Mouse (Mus musculus) adrenal gland (tissue): ENCODE data around the gene Nfib.

Source experiments
- intact Hi-C: fragments of 180-260 bp; cut with DNase I; formaldehyde crosslinking; loops from one replicate; pipeline ENCODE4 v1.15.1; 2025

Nfib gene

GRCm38 (mm10) chr4:82503274-82504014 is 202.1 kb downstream of the Nfib start:
- intact Hi-C loops, result loop anchor here (5.0 to 10.0 kb wide), 4 partner anchors 51 to 549 kb away; no protein-coding TSS in a partner anchor

DNA sequence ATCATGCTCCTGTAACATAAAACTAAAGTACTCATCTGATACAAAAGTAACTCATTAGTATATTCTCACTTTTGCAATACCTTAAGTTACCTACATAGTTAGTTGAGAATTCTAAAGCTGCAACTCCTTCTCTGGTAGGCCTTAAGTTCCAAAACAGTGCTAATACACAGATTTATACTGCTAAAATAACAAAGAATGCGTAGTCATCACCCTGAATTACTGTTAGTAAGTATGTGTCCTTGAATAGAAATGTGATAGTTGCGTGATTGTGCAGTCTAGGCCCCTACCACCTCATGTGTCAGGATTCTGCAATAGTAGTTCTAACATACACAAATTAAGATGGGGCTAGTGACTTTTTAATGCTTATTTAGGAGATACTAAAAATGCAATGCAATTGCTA is 202.9 kb downstream of the Nfib start:
- intact Hi-C loops, result loop anchor here (5.0 to 10.0 kb wide), 4 partner anchors 50 to 548 kb away; no protein-coding TSS in a partner anchor

- intact Hi-C loops, result loop anchor here (5.0 to 10.0 kb wide), 4 partner anchors 50 to 547 kb away; no protein-coding TSS in a partner anchor
These were observed 203.5 kb downstream of the Nfib start for GRCm38 (mm10) chr4:82502012-82502411.

DNA sequence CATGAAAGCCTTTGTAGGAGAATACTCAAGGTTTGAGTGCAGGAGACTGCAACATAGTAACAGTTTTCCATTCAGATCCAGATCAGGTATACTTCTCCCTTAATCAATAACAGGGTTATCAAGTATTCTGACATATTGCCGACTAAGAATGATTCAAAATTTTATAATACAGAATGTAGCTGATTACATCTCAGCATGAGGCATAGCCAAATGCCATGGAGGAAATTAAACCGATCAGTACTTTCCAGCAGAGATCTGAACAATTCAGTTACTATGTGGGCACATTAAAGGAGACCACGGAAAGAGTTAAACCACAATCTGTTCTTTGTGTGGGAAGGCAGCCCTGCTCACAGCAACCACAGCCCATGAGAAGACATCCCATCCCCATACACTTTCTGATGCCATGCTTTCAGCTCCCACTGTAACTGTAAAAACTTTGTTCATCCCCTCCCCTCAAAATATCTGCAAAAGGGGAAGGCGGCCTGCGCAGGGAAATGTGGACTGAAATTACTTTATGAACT is 204.9 kb downstream of the Nfib start:
- intact Hi-C loops, result loop anchor here (5.0 to 10.0 kb wide), 4 partner anchors 48 to 546 kb away; no protein-coding TSS in a partner anchor

DNA sequence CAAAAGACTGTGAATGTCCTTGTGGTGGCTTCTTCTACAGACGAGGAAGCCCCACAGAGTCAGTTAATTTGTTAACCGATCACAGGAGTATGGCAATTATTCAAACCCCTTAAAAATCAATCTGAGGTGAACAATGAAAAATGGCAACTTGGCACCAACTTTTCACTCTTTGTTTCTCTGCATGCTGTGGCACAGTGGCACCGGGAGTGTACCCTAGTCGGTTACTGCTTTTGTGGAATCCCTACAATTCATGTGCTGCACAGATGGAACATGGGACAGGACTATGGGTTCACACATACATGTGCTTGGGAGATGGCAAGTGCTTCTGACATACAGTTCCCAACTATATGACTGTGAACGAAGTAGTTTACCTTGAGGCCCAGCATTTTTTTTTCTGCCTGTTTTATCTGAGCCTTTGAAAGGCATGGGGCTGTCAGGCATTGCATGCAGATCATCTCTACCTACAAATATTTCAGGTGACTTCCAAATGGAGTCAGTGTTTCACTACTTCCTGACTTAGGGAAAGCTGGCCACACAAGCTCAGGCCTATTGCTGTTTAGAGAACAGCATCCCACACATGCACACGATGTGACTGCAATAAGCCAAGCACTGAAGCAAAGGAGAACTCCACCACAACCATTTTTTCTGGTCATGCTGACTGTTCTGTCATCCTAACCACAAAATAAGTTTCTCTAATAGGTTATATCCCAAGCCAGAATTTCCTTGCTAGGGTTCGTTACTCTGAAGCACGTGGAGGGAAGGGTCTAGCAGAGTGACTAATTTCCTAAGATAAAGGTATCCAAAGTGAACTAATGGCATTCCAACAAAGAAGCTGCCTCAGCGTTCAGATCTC is 205.6 kb downstream of the Nfib start:
- intact Hi-C loops, result loop anchor here (5.0 to 10.0 kb wide), 4 partner anchors 48 to 545 kb away; no protein-coding TSS in a partner anchor

DNA sequence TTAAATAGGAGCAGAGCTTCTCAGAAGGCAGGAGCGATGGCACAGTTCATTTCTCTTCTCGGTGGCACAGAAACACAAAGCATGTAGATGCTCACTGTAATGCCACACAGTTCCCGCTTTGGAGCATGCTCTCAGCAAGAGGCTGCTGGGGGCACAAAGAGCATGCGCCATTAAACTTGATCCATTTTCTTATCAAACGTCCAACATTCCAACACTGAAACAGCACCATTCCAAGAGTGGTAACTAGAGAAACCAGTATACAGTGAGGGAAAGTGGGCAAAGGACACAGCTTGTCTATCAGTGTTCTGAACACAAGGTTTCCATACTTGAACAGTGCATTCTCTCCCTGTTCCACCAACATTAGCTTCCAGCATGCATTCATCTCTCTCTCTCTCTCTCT is 206.3 kb downstream of the Nfib start:
- intact Hi-C loops, result no loop called here

DNA sequence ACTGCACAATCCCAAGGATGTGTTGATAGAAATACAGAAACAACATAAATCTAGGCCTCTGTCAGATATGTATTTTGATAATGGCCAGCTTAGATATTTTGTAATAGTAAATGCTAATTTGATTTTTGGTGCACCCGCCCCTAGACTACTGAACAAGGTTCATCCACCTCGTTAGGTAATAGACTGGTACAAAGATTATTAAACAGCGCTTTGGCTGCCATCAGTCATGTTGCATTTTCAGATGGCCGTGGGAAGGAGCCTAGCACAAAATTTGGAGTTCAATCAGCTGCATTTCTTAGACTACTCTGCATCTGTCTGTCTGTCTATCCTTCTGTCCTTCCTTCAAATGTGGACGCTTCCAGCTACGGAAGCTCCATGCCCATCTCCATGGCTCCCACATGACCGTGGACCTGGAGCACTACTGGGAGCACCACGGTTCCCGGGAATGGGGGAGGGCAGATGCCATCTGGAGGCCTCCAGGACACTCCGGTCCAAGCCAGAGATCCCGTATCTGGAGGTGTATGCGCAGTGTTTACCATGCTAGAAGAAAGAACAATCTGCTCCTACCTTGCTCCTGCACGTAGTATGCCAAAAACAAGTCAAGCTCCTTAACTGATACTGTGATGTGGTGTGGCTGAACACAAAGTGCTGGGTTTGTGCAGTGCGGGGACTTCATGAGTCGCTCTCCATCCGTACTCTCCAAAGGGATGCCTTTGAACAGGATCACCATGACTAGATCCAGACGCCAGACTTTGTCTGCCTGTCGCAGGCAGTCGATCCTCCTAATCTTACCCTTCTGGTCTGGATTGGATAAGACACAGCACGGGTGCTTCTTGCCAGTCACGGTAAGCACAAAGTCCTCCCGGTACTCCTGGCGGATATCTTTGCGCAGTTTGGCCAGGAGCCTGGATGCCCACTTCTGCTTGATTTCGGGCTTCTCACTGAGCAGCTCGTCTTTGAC is 207.6 kb downstream of the Nfib start:
- intact Hi-C loops, result no loop called here

DNA sequence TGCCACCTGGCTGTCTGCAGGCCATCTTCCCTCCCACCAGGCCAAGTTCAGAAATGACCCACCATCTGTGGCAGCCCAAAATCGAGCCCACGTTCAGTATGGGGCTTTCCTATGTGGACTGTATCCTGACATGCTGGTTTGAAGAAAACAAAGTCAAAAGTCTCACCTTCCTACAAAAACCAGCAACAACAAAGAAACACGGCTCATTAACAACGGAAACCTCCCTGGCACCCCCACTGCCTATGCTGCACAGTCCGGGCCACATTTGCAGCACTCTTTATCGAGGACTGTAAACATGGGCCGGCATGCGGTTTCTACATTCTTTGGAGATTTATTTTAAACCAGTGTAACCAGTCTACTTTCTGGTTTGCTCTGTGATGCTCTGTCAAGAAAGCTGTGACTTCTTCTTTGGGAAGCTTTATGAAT is 208.4 kb downstream of the Nfib start:
- intact Hi-C loops, result no loop called here

DNA sequence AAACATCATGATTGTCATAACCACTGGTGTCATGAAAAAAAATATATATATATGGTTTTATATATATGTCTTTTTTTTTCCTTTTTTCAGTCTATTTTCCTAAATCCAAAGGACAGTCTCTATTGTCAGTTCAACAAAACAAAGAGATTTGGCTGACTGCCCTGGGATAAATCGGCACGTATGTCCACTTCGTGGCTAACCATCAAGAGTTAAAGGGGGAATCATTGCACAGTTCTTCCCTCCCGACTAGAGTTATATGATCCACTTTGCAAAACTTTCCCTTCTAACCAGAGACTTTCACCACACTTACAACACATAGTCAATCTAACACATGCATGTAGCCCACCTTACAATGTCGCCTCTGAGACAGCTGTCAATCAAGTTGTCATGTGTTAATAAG is 209.2 kb downstream of the Nfib start:
- intact Hi-C loops, result no loop called here

DNA sequence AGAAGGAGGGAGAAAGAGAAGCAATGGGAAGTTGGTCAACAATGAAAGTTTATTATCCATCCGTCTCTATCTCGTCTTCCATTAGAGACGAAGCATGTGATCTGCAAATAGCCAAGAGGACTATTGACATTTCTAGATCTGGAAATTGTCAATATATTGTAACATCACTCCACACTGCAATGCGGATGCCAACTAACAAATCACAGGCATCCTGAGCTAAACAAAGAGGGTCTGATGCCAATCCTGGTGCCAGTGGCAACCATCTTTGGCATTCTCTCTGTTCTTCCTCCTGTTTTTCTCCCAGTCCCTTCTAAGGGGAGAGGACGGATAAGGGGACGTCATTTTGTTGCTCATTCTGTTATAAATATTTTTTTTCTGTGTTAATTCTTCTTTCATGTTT is 209.9 kb downstream of the Nfib start:
- intact Hi-C loops, result no loop called here

DNA sequence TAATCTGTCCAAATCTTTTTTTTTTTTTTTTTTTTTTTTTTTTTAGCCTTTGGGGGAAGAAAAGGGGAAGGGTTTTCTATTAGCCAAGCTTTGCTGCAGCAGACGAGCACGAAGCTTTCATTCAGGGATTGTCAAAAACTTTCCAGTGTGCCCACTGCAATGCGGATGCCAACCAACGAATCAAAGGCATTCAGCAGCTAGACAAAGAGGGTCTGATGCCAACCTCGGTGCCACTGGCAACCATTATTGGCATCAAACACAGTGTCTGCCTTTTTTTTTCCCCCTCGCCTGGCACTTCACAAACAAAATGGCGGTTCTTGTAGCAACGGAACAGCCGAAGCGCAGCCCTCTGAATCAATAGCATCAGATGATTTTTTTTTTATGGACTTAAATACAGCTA is 210.7 kb downstream of the Nfib start:
- intact Hi-C loops, result no loop called here

- intact Hi-C loops, result no loop called here
These were observed 211.1 kb downstream of the Nfib start for GRCm38 (mm10) chr4:82494424-82494823.

DNA sequence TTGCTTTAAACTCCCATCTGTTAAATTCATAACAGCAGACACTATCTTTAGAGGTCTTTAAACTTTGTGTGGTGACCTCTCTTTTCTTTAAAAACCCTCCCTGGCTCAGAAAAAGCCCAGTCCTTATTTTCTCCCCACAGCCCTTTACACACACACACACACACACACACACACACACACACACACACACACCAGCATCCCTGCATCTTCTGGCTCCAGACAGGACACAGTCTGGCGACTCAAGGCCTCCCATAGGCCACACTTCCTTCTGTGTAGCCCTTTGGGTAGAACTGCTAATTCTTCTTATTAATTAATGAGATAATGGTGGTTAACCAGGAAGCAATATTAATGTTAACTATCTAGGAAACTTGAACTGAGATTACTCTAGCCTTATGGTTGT is 211.7 kb downstream of the Nfib start:
- intact Hi-C loops, result no loop called here

DNA sequence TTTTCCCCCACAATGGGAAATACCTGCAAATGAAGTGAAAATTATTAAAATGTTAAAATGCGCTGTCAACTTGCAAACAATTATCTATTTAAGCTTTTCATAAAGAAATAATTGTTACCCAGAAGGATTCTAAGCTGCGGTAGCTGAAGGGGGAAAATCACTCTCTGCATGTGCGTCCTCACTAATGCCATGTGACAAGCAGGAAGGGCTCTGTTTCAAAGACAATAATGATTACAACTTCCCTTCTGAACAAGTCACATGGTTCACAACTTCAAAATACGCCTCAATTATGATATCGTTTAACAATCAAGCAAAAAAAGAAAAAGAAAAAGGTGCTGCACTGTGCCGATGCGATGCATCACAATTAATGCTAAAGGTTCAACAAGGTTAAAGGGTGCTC is 212.2 kb downstream of the Nfib start:
- intact Hi-C loops, result no loop called here

- intact Hi-C loops, result no loop called here
These were observed 212.8 kb downstream of the Nfib start for GRCm38 (mm10) chr4:82492737-82493136.

DNA sequence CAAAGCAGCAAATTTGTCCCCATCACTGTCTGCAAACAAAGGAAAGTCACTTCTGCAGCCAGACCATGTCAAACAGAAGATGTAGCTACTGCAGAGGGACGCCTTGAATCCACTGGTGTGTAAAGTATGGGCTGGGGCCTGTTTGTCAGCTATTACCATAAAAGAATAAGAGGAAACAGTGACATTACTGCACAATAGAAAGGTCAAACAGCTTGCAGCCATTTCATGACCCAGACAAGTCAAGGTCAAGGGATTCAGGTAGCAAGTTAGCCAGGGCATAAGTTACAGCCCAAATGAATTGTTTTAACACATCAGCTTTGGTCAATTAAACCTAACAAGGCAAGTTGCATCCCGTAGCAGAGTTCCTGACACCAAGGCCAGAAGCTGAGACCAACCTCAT is 215.6 kb downstream of the Nfib start:
- intact Hi-C loops, result no loop called here

- intact Hi-C loops, result no loop called here
These were observed 219.6 kb downstream of the Nfib start for GRCm38 (mm10) chr4:82485910-82486309.

DNA sequence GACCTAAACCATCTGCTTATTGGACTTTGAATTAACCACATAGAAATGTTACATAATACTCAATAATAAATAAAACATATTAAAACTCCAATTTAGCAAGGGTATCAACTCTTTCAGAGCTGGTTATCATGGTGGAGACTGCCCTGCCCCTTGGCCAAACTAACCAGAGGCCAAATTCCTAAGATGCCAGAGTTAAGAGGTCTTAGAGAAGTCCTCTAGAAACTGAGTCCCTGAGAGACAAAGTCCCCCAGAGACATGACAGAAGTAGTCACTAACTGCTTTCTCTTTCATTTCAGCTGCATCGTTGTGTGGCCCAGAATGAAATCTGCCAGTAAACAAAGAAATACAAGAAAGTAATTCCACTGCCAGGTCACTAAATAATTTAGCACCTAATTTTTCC is 221.7 kb downstream of the Nfib start:
- intact Hi-C loops, result no loop called here

DNA sequence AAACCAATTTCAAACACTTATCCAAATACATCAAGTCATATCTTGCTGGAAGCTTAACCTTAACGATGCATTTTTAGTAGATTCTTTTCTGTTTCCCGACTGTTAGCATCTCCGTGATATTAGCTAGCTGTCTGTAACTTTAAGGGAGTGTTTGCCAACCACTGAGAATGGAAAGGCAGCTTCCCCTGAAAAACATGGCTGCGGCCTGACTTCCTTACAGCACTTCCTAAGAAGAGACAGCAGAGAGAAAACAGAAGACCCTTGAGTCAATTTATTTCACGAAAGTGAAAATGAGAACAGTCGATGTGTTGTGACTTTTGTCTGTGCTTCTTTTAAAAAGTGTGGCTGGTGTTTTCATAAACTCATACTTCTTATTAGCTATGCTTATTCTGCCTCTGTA is 222.3 kb downstream of the Nfib start:
- intact Hi-C loops, result no loop called here

GRCm38 (mm10) chr4:82480635-82481034 is 224.9 kb downstream of the Nfib start:
- intact Hi-C loops, result no loop called here

- intact Hi-C loops, result no loop called here
These were observed 226.2 kb downstream of the Nfib start for GRCm38 (mm10) chr4:82479394-82479793.
